Mouse (Mus musculus) kidney, postnatal 36 days (tissue): Measurements from ENCODE around the gene Ccdc169.
"Not testable (repeated sequence)": the region's sequence is repeated elsewhere in the genome, so short reads cannot be mapped to it uniquely, and the experiment has no call there.

Source experiments
- DNase-seq, 2 experiments: peaks; one replicate each; pipeline ENCODE4 v3.0.0; 2021 to 2022; ENCODE audit warnings: mixed read lengths in 2 of 2

Ccdc169 gene

GRCm38 (mm10) chr3:55195581-55196327 is 58.6 kb downstream of the Ccdc169 start:
- DNase-seq: no peak

GRCm38 (mm10) chr3:55196328-55196710 is 59.2 kb downstream of the Ccdc169 start:
- no peak for DNase-seq

- DNase-seq: not testable (repeated sequence)
Measured at GRCm38 (mm10) chr3:55203621-55204020, 66.5 kb downstream of the Ccdc169 start.

- no peak for DNase-seq
Measured at GRCm38 (mm10) chr3:55206413-55206812, 69.3 kb downstream of the Ccdc169 start.

- no peak for DNase-seq
Measured at GRCm38 (mm10) chr3:55207665-55208064, 70.5 kb downstream of the Ccdc169 start.

- no peak for DNase-seq
Measured at GRCm38 (mm10) chr3:55212254-55212653, 75.1 kb downstream of the Ccdc169 start.

GRCm38 (mm10) chr3:55213785-55214184 is 76.6 kb downstream of the Ccdc169 start:
- no peak for DNase-seq

GRCm38 (mm10) chr3:55214413-55214812 is 77.3 kb downstream of the Ccdc169 start:
- no peak for DNase-seq

GRCm38 (mm10) chr3:55222502-55222901 is 85.4 kb downstream of the Ccdc169 start:
- DNase-seq: no peak
